Mouse (Mus musculus): ENCODE results near the gene Itfg1. TPM values are rescaled to one million over a fixed set of nuclear protein-coding genes. Genes with fewer than 3 reads are reported as not detected.

Gene Itfg1
- polyA plus RNA-seq, 2 experiments: 38.8 to 77.0 TPM

- WGBS: under 1% methylated on average over 48 of the region's 84 CpGs
- H3K27me3 ChIP-seq (ENCODE audit: control insufficient read depth, insufficient read depth, low read length): no peaks in the 10 kb centered on the region
- peak overlapping the region; percentile 88 for H3K27ac ChIP-seq (replicated peaks; ENCODE audit: low read depth, low read length)
- H3K4me1 ChIP-seq (ENCODE audit: control insufficient read depth, insufficient read depth, low read length): peaks cover 4% of the 10 kb centered on the region
- DNase-seq (ENCODE audit: low spot score): peak; percentile 76
- H3K36me3 ChIP-seq (ENCODE audit: control insufficient read depth, insufficient read depth, low read length): no peaks in the 10 kb centered on the region
- TF ChIP-seq POLR2A (IDR thresholded peaks at IDR 0.05; ENCODE audit: borderline replicate concordance, extremely low read depth, insufficient read depth, insufficient read length): no peak
- peak overlapping the region; percentile 71 for H3K4me3 ChIP-seq (replicated peaks; ENCODE audit: low read length)
- H3K4me2 ChIP-seq (replicated peaks; ENCODE audit: low read depth, low read length, severe bottlenecking): peak overlapping the region; percentile 89
- ATAC-seq (ENCODE audit: low FRiP score, low read depth): peak; percentile 96
- H3K9ac ChIP-seq (ENCODE audit: low read depth, low read length, severe bottlenecking): peak overlapping the region; percentile 88
- no peaks in the 10 kb centered on the region for H3K9me3 ChIP-seq (ENCODE audit: control insufficient read depth, low read length)
Measured at GRCm38 (mm10) chr8:85700101-85700750, 140.5 kb downstream of the Itfg1 start.

- Histone ChIP-seq H3K9ac (ENCODE audit: low read depth, low read length, severe bottlenecking) (no peak overlapping the region), H3K4me3 (replicated peaks; ENCODE audit: low read length) (peak overlapping the region; percentile 15; the same call in 1 of the 2 replicates), H3K27me3 (ENCODE audit: control insufficient read depth, insufficient read depth, low read length) (no peaks in the 10 kb centered on the region), H3K4me1 (ENCODE audit: control insufficient read depth, insufficient read depth, low read length) (peaks cover 4% of the 10 kb centered on the region), H3K27ac (replicated peaks; ENCODE audit: low read depth, low read length) (no peak overlapping the region), H3K9me3 (ENCODE audit: control insufficient read depth, low read length) (no peaks in the 10 kb centered on the region), H3K4me2 (replicated peaks; ENCODE audit: low read depth, low read length, severe bottlenecking) (peak overlapping the region; percentile 30), H3K36me3 (ENCODE audit: control insufficient read depth, insufficient read depth, low read length) (no peaks in the 10 kb centered on the region)
- WGBS: 1% methylated on average over 6 of the region's 6 CpGs
- DNase-seq (ENCODE audit: low spot score) (peak; percentile 60), ATAC-seq (ENCODE audit: low FRiP score, low read depth) (peak; percentile 29; the same call in 1 of the 2 replicates)
- no peak for TF ChIP-seq POLR2A (IDR thresholded peaks at IDR 0.05; ENCODE audit: borderline replicate concordance, extremely low read depth, insufficient read depth, insufficient read length)
Measured at GRCm38 (mm10) chr8:85699051-85699450, 141.7 kb downstream of the Itfg1 start.

Small RNA genes lying within 50 kb of the gene (microRNA-seq; reads per million reads assigned to microRNA genes)
- not detected for gene Mir8109

Other genes starting within 250 kb of the Itfg1 start
- 7.4 and 7.7 TPM in 2 replicates for gene Neto2, start 140.0 kb downstream of the Itfg1 start, polyA plus RNA-seq (2012; rRNA removed)
- gene Neto2, start 140.0 kb downstream of the Itfg1 start, polyA plus RNA-seq (2014; fragmentation: Nextera tagmentation; extraction: Ambion mirVana): 12.3 and 14.4 TPM in 2 replicates
- gene Phkb, start within 50 bp of the Itfg1 start, polyA plus RNA-seq (2012; rRNA removed): 27.6 and 30.9 TPM in 2 replicates
- 53.2 and 66.2 TPM in 2 replicates for gene Phkb, start within 50 bp of the Itfg1 start, polyA plus RNA-seq (2014; fragmentation: Nextera tagmentation; extraction: Ambion mirVana)